Mouse (Mus musculus) neutrophil, adult 65 days (primary cell): ENCODE results near the gene Polr3c. TPM values are rescaled to one million over a fixed set of nuclear protein-coding genes. Genes with fewer than 3 reads are reported as not detected.

Source experiments
- total RNA-seq: library from RNA; stranded (reverse); gene quantifications from 2 replicates; pipeline ENCODE4 v1.2.4, GENCODE M21; 2023

The Polr3c gene
- 33.7 and 44.1 TPM in 2 replicates for total RNA-seq

GRCm38 (mm10) chr3:96727343-96727827 is at the start of gene Polr3c, which contains the start of gene Rnf115:
TSS of gene Polr3c (minus strand) at chr3:96727628.
TSS of gene Rnf115 (plus strand) at chr3:96727664.

DNA sequence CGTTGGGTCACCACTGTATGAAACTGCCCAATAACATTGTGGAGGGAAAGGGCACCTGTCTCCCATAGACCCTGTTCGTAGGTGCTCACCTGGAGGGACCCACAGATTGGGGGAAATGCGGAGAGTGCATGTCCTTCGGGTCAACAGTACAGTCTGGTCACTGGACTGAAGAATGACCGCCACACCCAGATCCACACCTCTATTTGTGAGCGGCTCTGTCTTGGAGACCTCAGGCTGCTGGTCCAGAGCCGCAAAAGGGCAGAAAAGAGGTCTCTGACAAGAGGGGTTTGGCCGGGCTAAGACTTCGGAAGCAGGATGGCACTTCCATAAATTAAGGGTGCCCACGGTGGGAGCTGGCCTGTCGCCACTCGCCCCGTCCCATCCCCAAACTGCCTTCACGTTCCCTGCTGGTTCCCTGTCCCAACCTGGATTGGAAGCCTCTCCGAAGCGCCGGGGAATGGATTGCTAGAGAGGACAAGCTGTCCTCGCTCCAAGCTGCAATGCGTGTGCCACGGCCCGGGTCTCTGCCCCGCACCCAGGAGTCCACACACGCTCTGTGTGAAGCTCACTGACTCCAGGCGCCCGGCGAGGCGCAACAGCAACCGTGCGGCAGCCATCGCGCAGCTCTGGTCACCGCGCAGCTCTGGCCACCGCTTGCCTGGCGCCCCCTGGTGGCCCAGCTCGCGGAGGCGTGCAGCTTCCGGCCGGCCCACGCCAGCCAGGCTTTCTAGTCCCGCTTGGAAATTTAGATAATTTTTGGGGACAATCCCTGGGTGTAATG is 19.3 kb downstream of the Polr3c start, which contains the start of gene Nudt17:
TSS of gene Nudt17 (minus strand) at position 660 of the 781 bp plus-strand sequence.

DNA sequence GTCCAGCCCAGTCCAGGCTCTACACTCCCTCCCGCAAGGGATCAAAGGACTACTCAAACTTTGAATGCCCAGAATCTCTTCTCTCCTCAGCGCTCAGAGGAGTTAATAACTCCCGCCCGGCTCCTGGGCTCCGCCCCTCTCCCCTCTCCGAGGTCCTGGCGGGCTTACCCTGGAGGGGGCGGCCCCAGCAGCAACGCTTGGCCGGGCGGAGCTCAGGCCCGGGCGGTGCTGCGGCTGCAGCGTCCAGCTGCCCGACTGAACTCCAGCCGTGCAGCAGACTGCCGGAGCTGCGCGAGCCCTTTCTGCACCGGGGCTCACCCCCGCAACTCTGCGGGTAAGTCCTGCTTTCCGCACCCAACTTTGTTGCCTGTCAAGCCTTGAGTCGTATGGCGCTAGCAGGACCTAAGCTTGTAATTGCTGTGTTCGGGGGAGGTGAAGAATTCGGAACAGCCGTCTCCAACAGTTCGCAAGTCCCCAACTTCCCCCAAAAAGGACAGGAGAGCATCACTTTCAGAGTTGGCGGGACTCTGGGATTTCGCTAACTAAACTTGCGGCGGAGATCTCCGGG is 31.1 kb downstream of the Polr3c start, which contains the start of gene Pias3:
TSS of gene Pias3 (plus strand) at position 187 of the 568 bp plus-strand sequence.

DNA sequence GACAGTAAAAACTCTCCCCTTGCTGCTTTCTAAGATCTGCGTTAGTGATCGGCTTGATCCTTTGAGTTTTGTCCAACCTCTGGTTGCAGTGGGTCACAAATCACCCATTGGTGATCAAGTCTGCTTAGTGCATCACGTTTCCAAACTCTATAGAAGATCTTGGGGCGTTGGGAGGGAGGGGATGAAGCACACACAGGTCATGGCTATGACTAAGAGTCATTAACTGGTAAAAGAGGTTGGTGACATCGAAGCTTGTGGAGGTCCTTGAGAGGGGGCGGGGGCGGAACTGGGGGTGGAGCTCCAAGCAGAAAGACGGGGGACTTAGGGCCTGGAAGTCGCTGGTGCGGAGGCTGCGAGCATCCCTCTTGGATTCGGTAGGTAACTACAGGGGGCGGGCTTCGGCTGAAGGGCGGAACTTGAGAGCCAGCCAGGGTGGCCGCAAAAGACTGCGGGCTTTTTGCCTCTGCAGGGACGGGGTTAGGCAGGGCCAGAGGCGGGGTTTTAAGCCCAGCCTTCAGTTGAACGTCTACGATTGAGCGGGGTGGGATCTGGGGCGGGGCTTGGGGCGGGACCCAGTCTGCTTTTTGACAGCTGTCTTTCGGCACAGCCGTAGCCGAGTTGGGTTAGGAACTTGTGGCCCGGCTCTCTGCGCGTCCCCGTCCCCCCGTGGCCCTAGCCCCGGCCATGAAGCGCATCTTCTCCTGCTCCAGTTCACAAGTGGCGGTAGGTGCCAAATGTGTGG is 57.5 kb downstream of the Polr3c start, which contains the start of gene Ankrd35:
TSS of gene Ankrd35 (plus strand) at position 405 of the 742 bp plus-strand sequence.

Other genes with a start within 250 kb of the Polr3c start
- gene Hfe2, start 202.5 kb downstream of the Polr3c start, total RNA-seq, result not detected in 2 replicates
- 874 and 982 TPM in 2 replicates for gene Txnip, start 169.7 kb downstream of the Polr3c start, total RNA-seq
- gene Gm16253, start 150.6 kb downstream of the Polr3c start, total RNA-seq, result 0.82 TPM in 1 of 2 replicates, not detected in the other
- 13.5 and 16.6 TPM in 2 replicates for gene Polr3gl, start 133.4 kb downstream of the Polr3c start, total RNA-seq
- not detected in 2 replicates for gene Ankrd34a, start 131.0 kb downstream of the Polr3c start, total RNA-seq
- gene Lix1l, start 126.5 kb downstream of the Polr3c start, total RNA-seq, result 0.41 and 0.68 TPM in 2 replicates
- 52.4 and 66.7 TPM in 2 replicates for gene Rbm8a, start 97.7 kb downstream of the Polr3c start, total RNA-seq
- gene Pex11b, start 92.3 kb downstream of the Polr3c start, total RNA-seq, result 9.8 and 10.4 TPM in 2 replicates
- not detected in 2 replicates for gene Gm42957, start 92.2 kb downstream of the Polr3c start, total RNA-seq
- 0.47 and 0.84 TPM in 2 replicates for gene Itga10, start 82.0 kb downstream of the Polr3c start, total RNA-seq
- gene Ankrd35, start 57.5 kb downstream of the Polr3c start, total RNA-seq, result not detected in 2 replicates
- gene Pias3, start 31.2 kb downstream of the Polr3c start, total RNA-seq, result 35.0 and 35.4 TPM in 2 replicates
- gene Nudt17, start 19.1 kb downstream of the Polr3c start, total RNA-seq, result 0.88 and 1.3 TPM in 2 replicates
- gene Rnf115, start within 50 bp of the Polr3c start, total RNA-seq, result 62.1 and 69.5 TPM in 2 replicates
- not detected in 2 replicates for gene Pdzk1, start 101.7 kb upstream of the Polr3c start, total RNA-seq
- gene Cd160, start 101.7 kb upstream of the Polr3c start, total RNA-seq, result not detected in 2 replicates
- gene Gja5, start 177.1 kb upstream of the Polr3c start, total RNA-seq, result 0.88 TPM in 1 of 2 replicates, not detected in the other
- gene Gpr89, start 177.7 kb upstream of the Polr3c start, total RNA-seq, result 6.1 and 6.4 TPM in 2 replicates
- not detected in 2 replicates for gene Gja8, start 198.4 kb upstream of the Polr3c start, total RNA-seq